Mouse (Mus musculus): ENCODE measurements at regions not wholly inside any gene's neighbourhood (a gene's known extent, or its start where the extent isn't known, plus 50 kb on each side); places are given as distances from the start of the nearest gene placed in this dataset.

GRCm38 (mm10) chr10:97038025-97038424, 421.2 kb downstream of the Btg1 start:
- in situ Hi-C loops (cut with MboI; ENCODE audit: low sequenced_read_pairs), result no loop called here

GRCm38 (mm10) chr10:97047566-97047965, 430.8 kb downstream of the Btg1 start:
- in situ Hi-C loops (cut with MboI; ENCODE audit: low sequenced_read_pairs), result no loop called here

- in situ Hi-C loops (cut with MboI; ENCODE audit: low sequenced_read_pairs), result no loop called here
Measured at GRCm38 (mm10) chr10:97047996-97048395, 431.2 kb downstream of the Btg1 start.

GRCm38 (mm10) chr10:97054472-97054871, 424.9 kb upstream of the Dcn start:
- in situ Hi-C loops (cut with MboI; ENCODE audit: low sequenced_read_pairs), result no loop called here

- in situ Hi-C loops (cut with MboI; ENCODE audit: low sequenced_read_pairs), result no loop called here
Measured at GRCm38 (mm10) chr10:97061961-97062360, 417.4 kb upstream of the Dcn start.

- in situ Hi-C loops (cut with MboI; ENCODE audit: low sequenced_read_pairs), result no loop called here
Measured at GRCm38 (mm10) chr10:97064546-97064945, 414.9 kb upstream of the Dcn start.

GRCm38 (mm10) chr10:97078022-97078473, 401.4 kb upstream of the Dcn start:
- in situ Hi-C loops (cut with MboI; ENCODE audit: low sequenced_read_pairs), result no loop called here

- in situ Hi-C loops (cut with MboI; ENCODE audit: low sequenced_read_pairs), result no loop called here
Measured at GRCm38 (mm10) chr10:97079575-97079974, 399.8 kb upstream of the Dcn start.

- in situ Hi-C loops (cut with MboI; ENCODE audit: low sequenced_read_pairs), result no loop called here
Measured at GRCm38 (mm10) chr10:97087286-97087685, 392.1 kb upstream of the Dcn start.

GRCm38 (mm10) chr10:97090254-97090653, 389.2 kb upstream of the Dcn start:
- in situ Hi-C loops (cut with MboI; ENCODE audit: low sequenced_read_pairs), result no loop called here

GRCm38 (mm10) chr10:97093886-97094285, 385.5 kb upstream of the Dcn start:
- in situ Hi-C loops (cut with MboI; ENCODE audit: low sequenced_read_pairs), result no loop called here

GRCm38 (mm10) chr10:97114501-97114900, 364.9 kb upstream of the Dcn start:
- in situ Hi-C loops (cut with MboI; ENCODE audit: low sequenced_read_pairs), result no loop called here

GRCm38 (mm10) chr10:97122693-97123092, 356.7 kb upstream of the Dcn start:
- in situ Hi-C loops (cut with MboI; ENCODE audit: low sequenced_read_pairs), result no loop called here

GRCm38 (mm10) chr10:97141561-97141960, 337.8 kb upstream of the Dcn start:
- in situ Hi-C loops (cut with MboI; ENCODE audit: low sequenced_read_pairs), result no loop called here

GRCm38 (mm10) chr10:97158561-97159395, 320.6 kb upstream of the Dcn start:
- in situ Hi-C loops (cut with MboI; ENCODE audit: low sequenced_read_pairs), result no loop called here

- in situ Hi-C loops (cut with MboI; ENCODE audit: low sequenced_read_pairs), result no loop called here
Measured at GRCm38 (mm10) chr10:97159396-97159760, 320.0 kb upstream of the Dcn start.

- in situ Hi-C loops (cut with MboI; ENCODE audit: low sequenced_read_pairs), result no loop called here
Measured at GRCm38 (mm10) chr10:97159831-97160575, 319.4 kb upstream of the Dcn start.

GRCm38 (mm10) chr10:97160892-97161291, 318.5 kb upstream of the Dcn start:
- in situ Hi-C loops (cut with MboI; ENCODE audit: low sequenced_read_pairs), result no loop called here

GRCm38 (mm10) chr10:97178468-97178867, 300.9 kb upstream of the Dcn start:
- in situ Hi-C loops (cut with MboI; ENCODE audit: low sequenced_read_pairs), result no loop called here

- in situ Hi-C loops (cut with MboI; ENCODE audit: low sequenced_read_pairs), result no loop called here
Measured at GRCm38 (mm10) chr10:97189696-97190095, 289.7 kb upstream of the Dcn start.

GRCm38 (mm10) chr10:97211238-97211695, 268.1 kb upstream of the Dcn start:
- in situ Hi-C loops (cut with MboI; ENCODE audit: low sequenced_read_pairs), result no loop called here

Data from CH12F3 (cell line).